Mouse (Mus musculus) kidney, embryonic 16.5 days (tissue): ENCODE results near the gene Olfr523. TPM values are rescaled to one million over a fixed set of nuclear protein-coding genes. Genes with fewer than 3 reads are reported as not detected.

Source experiments
- ATAC-seq: fragments of 200-750 bp; cut with Nextera tagmentation; 2 replicates; pipeline ENCODE4 v1.8.0; 2017; ENCODE audit warnings: moderate TSS enrichment; ENCODE audit not compliant: low FRiP score, low TSS enrichment
- H3K27ac ChIP-seq: fragments of 300-500 bp; sonication (generic); 2 replicates; pipeline ENCODE4 v1.5.1; 2014; ENCODE audit warnings: low read length
- H3K27me3 ChIP-seq: fragments of 300-500 bp; sonication (generic); 2 replicates; pipeline ENCODE4 v1.6.1; 2014; ENCODE audit warnings: low read length, control low read depth, mixed read lengths; ENCODE audit not compliant: insufficient read depth
- H3K36me3 ChIP-seq: fragments of 300-500 bp; sonication (generic); 2 replicates; pipeline ENCODE4 v1.6.1; 2014; ENCODE audit warnings: low read length, control low read depth, mixed read lengths; ENCODE audit not compliant: insufficient read depth
- H3K4me1 ChIP-seq: fragments of 300-500 bp; sonication (generic); 2 replicates; pipeline ENCODE4 v1.6.1; 2014; ENCODE audit warnings: low read length, control low read depth, mixed read lengths; ENCODE audit not compliant: insufficient read depth
- H3K4me2 ChIP-seq: fragments of 300-500 bp; sonication (generic); replicated peaks from 2 replicates; pipeline ENCODE4 v1.6.1; 2014; ENCODE audit warnings: low read depth, low read length
- H3K4me3 ChIP-seq: fragments of 300-500 bp; sonication (generic); 2 replicates; pipeline ENCODE4 v1.5.1; 2014; ENCODE audit warnings: mild to moderate bottlenecking, low read length
- H3K9ac ChIP-seq: fragments of 300-500 bp; sonication (generic); replicated peaks from 2 replicates; pipeline ENCODE4 v1.6.1; 2014; ENCODE audit warnings: low read length
- H3K9me3 ChIP-seq: fragments of 300-500 bp; sonication (generic); 2 replicates; pipeline ENCODE4 v1.6.1; 2016; ENCODE audit warnings: low read length, control low read depth
- WGBS: fragments of 180-500 bp; shearing (Covaris S2); extraction: QIAGEN DNeasy Blood & Tissue Kit; methylation state at CpG from one replicate; pipeline ENCODE4 v1.1.7; 2014; 5-methylcytosine and 5-hydroxymethylcytosine counted together
- polyA plus RNA-seq: library from polyadenylated mRNA; unstranded; fragments of >200 nt; fragmentation: Nextera tagmentation; extraction: Ambion mirVana; gene quantifications from 2 replicates; pipeline ENCODE4 v1.2.1, GENCODE M21; 2015

Olfr523 gene
- polyA plus RNA-seq, 1 experiment from 2014 or later, result not detected

DNA sequence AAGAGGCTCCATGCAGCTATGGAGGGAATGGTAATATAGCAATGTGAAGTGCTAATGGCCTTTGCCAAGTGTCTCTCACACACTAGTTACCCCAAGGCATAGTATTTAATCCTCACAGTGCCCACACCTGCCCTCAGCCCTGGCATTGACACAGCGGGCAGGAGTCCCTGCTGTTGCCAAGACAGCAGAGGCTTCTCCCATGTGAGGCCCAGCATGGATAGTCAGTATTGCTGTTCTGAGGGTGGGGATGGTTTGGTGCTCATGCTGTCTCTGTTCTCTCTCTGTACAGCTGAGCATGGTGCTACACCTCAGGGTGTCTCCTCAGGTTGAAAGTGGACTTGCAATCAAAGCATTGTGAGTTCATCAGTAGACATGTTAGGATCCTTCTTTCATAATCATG lies 17.4 kb downstream of the Olfr523 start:
- Histone ChIP-seq H3K27ac (no peak overlapping the region), H3K36me3 (no peaks in the 10 kb centered on the region), H3K4me3 (no peak overlapping the region), H3K27me3 (no peaks in the 10 kb centered on the region), H3K4me2 (no peak overlapping the region), H3K9ac (no peak overlapping the region), H3K4me1 (no peaks in the 10 kb centered on the region), H3K9me3 (no peaks in the 10 kb centered on the region)
- ATAC-seq, result no peak
- 100% methylated on average over 1 of the region's 1 CpGs for WGBS

DNA sequence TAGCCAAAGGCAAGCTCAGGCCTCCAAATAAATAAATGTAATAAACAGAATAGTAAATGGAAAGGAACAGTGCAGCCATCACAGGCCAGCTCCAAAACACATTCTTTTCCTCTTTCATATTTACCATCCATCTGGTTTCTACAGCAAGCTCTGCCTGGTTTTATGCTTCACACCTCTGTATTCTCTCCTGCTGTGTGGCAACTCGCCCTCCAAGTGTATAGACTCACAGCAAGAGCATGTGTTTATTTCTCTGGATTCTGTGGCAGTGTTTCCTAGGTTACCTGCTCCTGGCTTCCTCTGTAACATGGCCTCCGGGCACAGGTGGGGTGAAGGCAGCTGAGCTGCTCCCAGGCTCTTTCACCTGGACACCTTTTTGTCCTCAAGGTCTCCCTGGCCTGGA lies 19.4 kb downstream of the Olfr523 start:
- Histone ChIP-seq H3K9me3 (no peaks in the 10 kb centered on the region), H3K27me3 (no peaks in the 10 kb centered on the region), H3K4me1 (no peaks in the 10 kb centered on the region), H3K9ac (no peak overlapping the region), H3K4me2 (no peak overlapping the region), H3K4me3 (no peak overlapping the region), H3K27ac (no peak overlapping the region), H3K36me3 (no peaks in the 10 kb centered on the region)
- no peak for ATAC-seq
- 57% methylated on average over 2 of the region's 2 CpGs for WGBS

DNA sequence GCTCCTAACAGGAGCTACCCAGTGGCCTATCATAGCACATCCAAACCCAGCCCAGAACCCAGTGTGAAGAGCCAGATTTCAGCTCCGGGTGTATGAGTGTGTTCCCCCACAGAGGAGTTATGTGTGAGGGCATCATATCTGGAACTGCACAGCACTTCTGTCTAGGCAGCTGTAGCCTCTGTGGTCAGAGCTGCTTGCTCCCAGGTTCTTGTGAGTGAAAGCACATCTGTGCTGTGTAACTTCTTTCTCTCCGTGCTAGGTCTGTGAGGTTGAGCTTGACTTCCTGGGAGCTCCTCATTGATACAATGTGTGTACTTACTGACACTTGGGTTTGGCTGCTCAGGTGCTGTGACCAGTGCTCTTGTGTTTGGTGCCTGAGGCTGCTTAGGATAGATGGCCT lies 19.8 kb downstream of the Olfr523 start:
- ATAC-seq, result no peak
- no peak overlapping the region for H3K9ac ChIP-seq
- H3K4me3 ChIP-seq, result no peak overlapping the region
- 74% methylated on average over 2 of the region's 2 CpGs for WGBS
- no peak overlapping the region for H3K27ac ChIP-seq
- H3K36me3 ChIP-seq, result no peaks in the 10 kb centered on the region
- H3K4me2 ChIP-seq, result no peak overlapping the region
- no peaks in the 10 kb centered on the region for H3K9me3 ChIP-seq
- no peaks in the 10 kb centered on the region for H3K4me1 ChIP-seq
- H3K27me3 ChIP-seq, result no peaks in the 10 kb centered on the region

DNA sequence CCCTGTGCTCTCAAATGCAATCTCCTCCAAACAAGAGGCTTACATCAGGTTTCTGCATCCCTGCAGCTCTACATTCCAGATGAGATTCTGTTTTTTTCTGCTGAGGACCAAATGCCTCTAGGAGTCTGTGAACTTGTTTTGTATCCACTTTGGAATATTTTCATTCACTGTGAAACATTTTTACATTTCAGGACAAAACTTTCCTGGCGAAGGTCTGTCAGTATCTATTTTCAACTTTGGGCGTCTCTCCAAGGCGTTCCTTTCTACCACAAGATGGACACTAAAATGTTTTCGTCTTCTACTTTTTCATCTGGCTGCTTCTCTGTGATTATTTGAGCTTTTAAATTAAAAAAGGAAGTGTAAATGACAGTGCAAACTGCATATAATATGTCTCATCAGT lies 21.0 kb downstream of the Olfr523 start:
- no peaks in the 10 kb centered on the region for H3K27me3 ChIP-seq
- H3K4me2 ChIP-seq, result no peak overlapping the region
- no peak for ATAC-seq
- no peaks in the 10 kb centered on the region for H3K4me1 ChIP-seq
- WGBS, result 84% methylated on average over 4 of the region's 4 CpGs
- no peaks in the 10 kb centered on the region for H3K36me3 ChIP-seq
- no peak overlapping the region for H3K4me3 ChIP-seq
- no peak overlapping the region for H3K27ac ChIP-seq
- no peak overlapping the region for H3K9ac ChIP-seq
- no peaks in the 10 kb centered on the region for H3K9me3 ChIP-seq

DNA sequence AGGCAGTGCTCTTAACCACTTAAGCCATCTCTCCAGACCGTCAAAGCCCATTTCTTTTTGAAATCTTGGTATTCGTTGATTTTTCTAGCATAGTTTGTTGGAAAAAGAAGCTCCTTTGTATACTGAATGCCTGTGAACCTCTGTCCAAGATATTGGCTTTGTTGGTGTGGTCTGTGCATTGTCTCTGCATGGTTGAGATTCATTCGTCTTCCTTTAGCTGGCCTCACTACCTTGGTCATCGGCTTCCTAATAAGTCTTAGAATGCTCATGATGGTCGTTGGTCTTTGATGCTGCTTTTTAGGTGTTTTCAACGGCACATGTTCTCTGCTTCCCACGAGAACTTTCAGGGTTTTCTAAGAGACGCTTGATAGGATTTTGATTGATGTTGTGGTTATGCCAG lies 23.0 kb downstream of the Olfr523 start:
- ATAC-seq, result no peak
- Histone ChIP-seq H3K27ac (no peak overlapping the region), H3K27me3 (no peaks in the 10 kb centered on the region), H3K9me3 (no peaks in the 10 kb centered on the region), H3K4me3 (no peak overlapping the region), H3K9ac (no peak overlapping the region), H3K4me1 (no peaks in the 10 kb centered on the region), H3K4me2 (no peak overlapping the region), H3K36me3 (no peaks in the 10 kb centered on the region)
- WGBS, result 85% methylated on average over 8 of the region's 8 CpGs

DNA sequence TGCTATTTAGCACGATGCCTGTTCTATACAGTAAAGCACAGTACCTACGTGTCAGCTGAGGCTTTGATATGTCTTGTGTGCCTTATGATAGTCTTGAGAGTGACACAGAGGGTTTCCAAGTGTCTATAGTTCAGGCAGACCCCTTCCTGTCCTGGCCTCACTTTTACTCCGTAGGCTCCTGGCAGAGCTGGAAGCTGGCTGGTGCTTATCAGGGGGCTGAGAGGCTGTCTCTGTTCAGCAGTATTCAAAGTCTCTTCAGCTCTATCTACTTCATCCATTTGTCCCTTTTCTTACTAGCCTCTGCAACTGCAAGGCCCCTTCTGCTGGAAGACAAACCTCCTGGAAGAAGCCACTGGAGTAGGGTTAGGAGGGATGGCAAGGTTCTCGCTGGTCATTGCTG lies 28.1 kb downstream of the Olfr523 start:
- Histone ChIP-seq H3K9me3 (no peaks in the 10 kb centered on the region), H3K9ac (no peak overlapping the region), H3K4me1 (no peaks in the 10 kb centered on the region), H3K4me2 (no peak overlapping the region), H3K27me3 (no peaks in the 10 kb centered on the region), H3K4me3 (no peak overlapping the region), H3K27ac (no peak overlapping the region), H3K36me3 (no peaks in the 10 kb centered on the region)
- no peak for ATAC-seq
- 84% methylated on average over 4 of the region's 4 CpGs for WGBS

DNA sequence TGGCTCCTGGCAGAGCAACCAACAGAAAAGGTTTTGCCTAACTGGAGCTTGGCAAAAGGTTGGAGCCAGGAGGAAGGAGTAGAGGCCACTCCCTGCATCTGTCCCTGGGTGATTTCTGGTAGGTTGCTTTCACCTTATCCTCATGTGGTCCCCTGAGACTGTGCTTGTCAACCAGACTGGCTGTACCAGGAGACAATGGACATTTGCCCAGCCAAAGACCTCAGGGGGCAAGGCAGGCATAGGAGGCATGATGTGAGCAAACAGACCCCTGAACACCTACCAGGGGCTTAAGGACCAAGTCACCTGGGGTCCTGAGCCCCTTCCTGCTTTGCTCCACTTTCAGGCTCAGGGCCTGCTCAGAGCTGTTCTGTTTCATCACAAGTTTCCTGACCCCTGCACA lies 32.8 kb downstream of the Olfr523 start, which contains the start of gene Olfr524:
TSS of gene Olfr524 (minus strand) at position 101 of the 400 bp plus-strand sequence.
- ATAC-seq, result no peak
- H3K36me3 ChIP-seq, result no peaks in the 10 kb centered on the region
- no peak within 1 kb of the TSS for H3K9ac ChIP-seq
- no peak within 1 kb of the TSS for H3K27ac ChIP-seq
- H3K9me3 ChIP-seq, result no peaks in the 10 kb centered on the region
- no peaks in the 10 kb centered on the region for H3K27me3 ChIP-seq
- no peak within 1 kb of the TSS for H3K4me3 ChIP-seq
- no peaks in the 10 kb centered on the region for H3K4me1 ChIP-seq
- no peak within 1 kb of the TSS for H3K4me2 ChIP-seq

DNA sequence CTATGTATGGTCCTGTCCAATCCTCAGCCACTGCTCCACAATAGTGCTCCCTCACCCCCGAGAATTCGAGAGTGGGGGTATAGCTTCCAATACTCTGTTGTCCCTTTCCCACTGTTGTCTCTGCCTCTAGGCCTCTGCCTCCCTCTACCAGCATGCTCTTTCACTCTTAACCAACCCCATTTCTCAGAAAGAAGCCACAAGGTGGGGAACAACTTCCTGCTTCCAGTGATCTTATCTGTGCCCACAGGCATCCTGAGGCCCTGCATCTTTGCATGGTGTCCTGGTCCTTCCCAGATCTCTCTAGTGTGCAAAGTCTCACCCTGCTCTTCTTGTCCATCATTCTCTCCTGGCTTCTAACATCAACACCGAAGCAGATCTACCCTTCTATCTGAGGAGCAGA lies 33.9 kb downstream of the Olfr523 start:
- WGBS, result 83% methylated on average over 3 of the region's 3 CpGs
- Histone ChIP-seq H3K27ac (no peak overlapping the region), H3K4me2 (no peak overlapping the region), H3K27me3 (no peaks in the 10 kb centered on the region), H3K9ac (no peak overlapping the region), H3K9me3 (no peaks in the 10 kb centered on the region), H3K4me3 (no peak overlapping the region), H3K4me1 (no peaks in the 10 kb centered on the region), H3K36me3 (no peaks in the 10 kb centered on the region)
- no peak for ATAC-seq

DNA sequence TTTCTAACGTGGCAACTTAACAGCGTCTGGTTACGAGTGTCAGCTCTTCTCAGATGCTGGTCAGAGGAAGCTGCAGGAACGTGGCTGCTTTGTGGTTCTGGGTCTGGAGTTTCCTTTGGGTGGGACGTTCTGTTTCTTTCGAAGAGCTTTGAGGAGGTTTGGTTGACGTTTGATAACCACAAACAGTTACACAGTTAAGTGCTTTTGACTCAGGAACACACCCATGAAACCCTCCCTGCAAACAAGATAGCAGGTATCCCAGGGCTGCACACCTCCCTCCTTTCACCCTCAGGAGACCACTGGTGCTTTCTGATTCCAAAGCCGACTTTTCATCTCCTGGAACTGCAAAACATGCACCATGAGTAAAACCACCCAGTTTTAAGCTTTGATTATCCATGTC lies 35.1 kb downstream of the Olfr523 start:
- H3K27ac ChIP-seq, result no peak overlapping the region
- no peaks in the 10 kb centered on the region for H3K36me3 ChIP-seq
- 69% methylated on average over 8 of the region's 8 CpGs for WGBS
- H3K9ac ChIP-seq, result no peak overlapping the region
- H3K4me1 ChIP-seq, result no peaks in the 10 kb centered on the region
- no peak for ATAC-seq
- no peaks in the 10 kb centered on the region for H3K9me3 ChIP-seq
- H3K4me3 ChIP-seq, result no peak overlapping the region
- H3K27me3 ChIP-seq, result no peaks in the 10 kb centered on the region
- H3K4me2 ChIP-seq, result no peak overlapping the region

DNA sequence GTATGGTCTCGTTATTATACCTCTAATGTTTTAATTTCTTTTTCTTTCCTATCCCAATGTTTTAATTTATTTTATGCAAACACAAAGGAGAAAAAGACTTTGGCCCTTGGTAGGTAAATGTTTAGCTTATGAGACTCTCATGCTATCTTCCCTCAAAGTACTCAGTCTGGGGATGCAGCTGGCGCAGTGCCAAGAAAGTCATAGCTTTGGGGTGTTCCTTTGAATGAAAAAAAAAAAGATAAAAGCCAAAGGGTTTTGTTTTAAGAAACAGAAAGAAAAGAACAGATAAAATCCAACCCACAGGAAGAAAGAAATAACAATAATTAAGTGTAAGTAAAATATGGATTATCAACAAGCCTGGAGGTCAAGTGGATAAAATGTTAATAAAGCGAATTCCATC lies 35.7 kb downstream of the Olfr523 start:
- no peak overlapping the region for H3K4me2 ChIP-seq
- no peaks in the 10 kb centered on the region for H3K9me3 ChIP-seq
- no peaks in the 10 kb centered on the region for H3K4me1 ChIP-seq
- H3K9ac ChIP-seq, result no peak overlapping the region
- 75% methylated on average over 3 of the region's 3 CpGs for WGBS
- H3K36me3 ChIP-seq, result no peaks in the 10 kb centered on the region
- no peak for ATAC-seq
- H3K27ac ChIP-seq, result no peak overlapping the region
- H3K27me3 ChIP-seq, result no peaks in the 10 kb centered on the region
- H3K4me3 ChIP-seq, result no peak overlapping the region

DNA sequence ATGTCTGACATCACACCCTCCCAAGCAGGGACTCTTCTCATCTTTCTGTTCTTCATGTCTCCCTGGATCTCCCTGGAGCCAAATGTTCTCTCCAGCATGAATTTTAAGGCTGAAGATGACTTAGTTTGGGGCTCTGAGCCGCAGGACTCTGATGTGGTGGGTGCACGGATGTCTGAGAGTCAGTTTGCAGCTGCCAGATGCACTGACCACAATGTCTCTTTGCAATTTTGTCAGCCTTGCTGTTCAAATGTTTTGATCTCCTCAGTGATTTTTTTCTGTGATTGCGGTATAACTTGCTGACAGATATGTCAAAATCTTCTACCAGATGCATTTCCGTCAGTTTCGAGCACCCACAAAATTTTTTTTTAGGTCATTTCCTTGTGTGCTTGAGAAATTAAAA lies 40.8 kb downstream of the Olfr523 start:
- WGBS, result 75% methylated on average over 5 of the region's 5 CpGs
- Histone ChIP-seq H3K4me1 (no peaks in the 10 kb centered on the region), H3K36me3 (no peaks in the 10 kb centered on the region), H3K27ac (no peak overlapping the region), H3K9me3 (no peaks in the 10 kb centered on the region), H3K27me3 (no peaks in the 10 kb centered on the region), H3K9ac (no peak overlapping the region), H3K4me2 (no peak overlapping the region), H3K4me3 (no peak overlapping the region)
- ATAC-seq, result no peak
